Mouse (Mus musculus): ENCODE measurements around the gene Efcab11.

Efcab11 gene

GRCm38 (mm10) chr12:99669976-99670761 is 214.1 kb downstream of the Efcab11 start:
- DNase-seq = no peak

DNA sequence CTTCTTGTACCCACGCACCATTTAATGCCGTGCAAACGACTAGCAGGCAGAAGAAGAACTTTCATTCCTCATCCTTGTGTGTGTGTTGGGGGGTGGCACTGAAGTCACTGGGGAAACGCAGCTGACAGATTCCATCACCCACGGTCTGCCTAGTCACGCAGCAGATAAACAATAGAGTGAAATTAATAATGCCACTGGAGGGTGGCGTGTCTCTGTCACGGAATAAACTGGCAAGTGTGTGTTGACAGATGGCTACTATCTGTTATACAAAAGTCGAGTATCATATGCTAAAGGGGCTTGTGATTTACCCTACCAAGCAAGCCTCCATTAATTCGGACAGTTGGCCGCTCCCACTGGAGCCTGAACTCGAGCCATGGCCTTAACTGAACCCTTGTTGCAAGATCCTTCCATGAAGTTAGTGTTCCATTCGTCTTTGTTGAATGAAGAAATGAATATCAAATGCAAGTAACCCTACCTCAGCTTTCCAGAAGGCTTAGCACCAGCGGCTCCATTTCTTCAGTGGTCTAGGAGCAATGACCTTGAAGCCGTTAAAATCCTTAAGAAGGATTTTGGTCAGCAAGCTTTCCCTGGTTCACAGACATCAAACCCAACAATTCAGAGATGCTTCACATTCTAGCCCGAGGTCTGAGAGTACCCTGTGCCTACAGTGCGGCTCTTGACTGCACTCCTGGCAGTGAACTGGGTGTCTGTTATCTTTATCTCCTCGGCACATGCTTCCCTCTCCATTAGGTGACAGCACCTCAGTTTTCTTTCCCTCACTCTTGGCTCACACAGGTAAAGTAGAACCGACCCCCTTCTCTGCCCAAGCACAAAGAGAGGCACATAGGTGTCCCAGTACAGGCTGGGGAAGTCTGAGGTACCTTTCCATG is 229.0 kb downstream of the Efcab11 start:
- DNase-seq = no peak

- no peak for DNase-seq
Measured at GRCm38 (mm10) chr12:99652459-99652858, 231.8 kb downstream of the Efcab11 start.

DNA sequence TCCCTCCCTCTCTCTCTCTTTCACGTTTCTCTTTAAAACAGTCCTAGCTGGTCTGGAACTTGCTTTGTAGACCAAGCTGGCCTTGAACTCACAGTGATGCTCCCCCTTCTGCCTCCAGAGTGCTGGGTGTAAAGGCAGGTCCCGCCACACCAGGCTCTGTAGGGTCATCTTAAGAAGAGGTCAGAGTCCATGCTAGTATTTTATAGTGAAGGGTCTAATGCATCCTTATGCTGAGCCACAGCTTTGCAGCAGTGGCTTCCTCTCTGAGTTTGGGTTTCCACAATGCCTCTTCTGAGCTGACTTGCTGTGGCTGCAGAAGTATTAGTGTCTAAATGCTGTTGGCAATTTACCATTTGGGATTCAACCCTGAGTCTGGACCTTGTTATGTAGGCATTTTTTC is 234.5 kb downstream of the Efcab11 start:
- DNase-seq = no peak

GRCm38 (mm10) chr12:99648781-99649180 is 235.5 kb downstream of the Efcab11 start:
- no peak for DNase-seq

- DNase-seq = peak; percentile 30
Measured at GRCm38 (mm10) chr12:99646556-99647354, 237.5 kb downstream of the Efcab11 start.

DNA sequence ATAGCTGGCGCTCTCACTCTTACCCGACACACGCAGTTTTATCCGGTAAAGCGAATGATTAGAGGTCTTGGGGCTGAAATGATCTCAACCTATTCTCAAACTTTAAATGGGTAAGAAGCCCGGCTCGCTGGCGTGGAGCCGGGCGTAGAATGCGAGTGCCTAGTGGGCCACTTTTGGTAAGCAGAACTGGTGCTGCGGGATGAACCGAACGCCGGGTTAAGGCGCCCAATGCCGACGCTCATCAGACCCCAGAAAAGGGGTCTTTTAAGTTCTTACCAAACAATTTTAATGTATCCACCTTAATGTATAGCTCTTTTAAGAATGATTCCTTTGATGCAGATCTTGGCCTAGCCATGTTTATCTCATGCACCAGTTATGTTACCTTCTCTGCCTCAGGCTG is 238.8 kb downstream of the Efcab11 start:
- DNase-seq = peak; percentile 57

- DNase-seq = no peak
Measured at GRCm38 (mm10) chr12:99644966-99645365, 239.3 kb downstream of the Efcab11 start.

Data from kidney, adult 9 months (tissue).